Mouse (Mus musculus) retina, postnatal 1 day (tissue): ENCODE data around the gene Ankdd1a.

Experiments used
- DNase-seq: peaks from one replicate; pipeline ENCODE4 v3.0.0-alpha.2; 2012

The Ankdd1a gene

GRCm38 (mm10) chr9:65519807-65520504 lies at the start of gene Ankdd1a:
Ankdd1a (minus strand) TSS chr9:65520193.
- peak; percentile 74 for DNase-seq

- no peak for DNase-seq
Measured at GRCm38 (mm10) chr9:65569491-65569971, 49.5 kb upstream of the Ankdd1a start.

DNA sequence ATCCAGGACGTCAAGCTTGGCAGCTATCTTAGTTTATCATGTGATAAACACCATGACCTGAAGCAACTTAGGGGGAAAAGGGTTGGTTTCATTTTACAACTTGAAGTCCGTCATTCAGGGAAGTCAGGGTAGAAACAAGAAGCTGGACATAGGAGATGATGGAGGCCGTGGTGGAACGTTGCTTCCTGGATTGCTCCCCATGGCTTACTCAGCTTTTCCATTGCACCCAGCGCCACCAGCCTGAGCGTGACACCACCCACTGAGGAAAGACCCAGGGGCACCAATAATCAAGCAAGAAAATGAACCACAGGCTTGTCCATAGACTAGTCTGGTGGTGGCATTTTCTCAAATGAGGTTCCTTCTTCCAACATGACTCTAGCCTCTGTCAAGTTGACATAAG lies 48.8 kb upstream of the Ankdd1a start:
- no peak for DNase-seq

GRCm38 (mm10) chr9:65564698-65565097 lies 44.7 kb upstream of the Ankdd1a start:
- DNase-seq = no peak

- no peak for DNase-seq
Measured at GRCm38 (mm10) chr9:65563073-65563472, 43.1 kb upstream of the Ankdd1a start.

GRCm38 (mm10) chr9:65562081-65562506 lies 42.1 kb upstream of the Ankdd1a start:
- DNase-seq = peak; percentile 93

DNA sequence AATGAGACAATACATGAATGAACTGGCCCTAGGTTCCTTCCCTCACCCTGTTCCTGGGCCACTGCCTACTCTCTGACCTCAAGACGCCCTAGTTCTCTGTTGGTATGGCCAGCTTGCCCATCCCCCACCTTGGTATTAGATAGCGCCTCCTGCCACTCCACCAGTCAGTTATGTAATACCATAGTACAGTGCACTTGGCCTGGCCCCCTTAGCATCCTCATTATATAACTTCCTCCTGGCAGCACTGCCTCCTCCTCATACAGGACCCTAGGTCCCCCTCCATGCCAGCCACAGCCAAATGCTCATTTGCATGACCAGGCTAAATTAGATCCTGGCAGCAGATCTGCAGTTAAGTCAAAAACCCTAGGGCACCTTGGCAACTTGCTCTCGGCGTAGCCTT lies 41.0 kb upstream of the Ankdd1a start:
- DNase-seq = peak; percentile 57

DNA sequence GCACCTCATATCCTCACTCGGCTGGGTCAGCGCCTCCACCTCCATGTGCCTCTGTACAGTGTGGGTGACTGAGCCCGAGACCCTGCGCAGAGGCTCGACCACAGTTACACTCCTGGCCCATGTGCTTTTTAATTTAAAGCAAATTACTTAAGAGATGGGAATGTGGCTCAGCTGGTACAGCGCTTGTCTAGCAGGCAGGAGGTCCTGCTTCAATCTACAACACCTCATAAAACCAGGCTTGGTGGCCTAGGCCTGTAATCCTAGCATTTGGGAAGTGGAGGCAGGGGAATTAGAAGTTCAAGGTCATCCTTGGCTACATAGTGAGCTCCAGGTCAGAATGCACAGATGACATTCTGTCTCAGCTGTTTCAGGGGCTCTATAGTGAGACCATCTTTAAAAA lies 38.8 kb upstream of the Ankdd1a start:
- DNase-seq = no peak

DNA sequence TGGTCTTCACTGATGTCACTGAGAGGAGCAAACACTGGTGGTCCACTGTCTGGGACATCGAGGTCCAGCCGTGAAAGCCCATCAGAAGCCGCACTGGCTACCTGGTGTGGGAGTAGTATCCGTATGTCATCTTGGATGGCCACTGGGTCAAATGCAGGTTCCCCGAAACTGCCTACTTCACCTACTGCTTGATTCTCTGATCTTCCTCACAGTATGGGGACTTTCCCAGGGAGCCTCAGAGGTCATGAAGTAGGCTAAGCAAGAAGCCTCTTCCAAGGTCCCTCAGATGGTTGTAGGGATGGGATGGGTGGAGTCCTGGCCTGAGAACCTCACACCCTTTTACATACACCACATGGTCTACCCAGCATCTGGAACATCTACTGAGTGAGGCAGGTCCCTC lies 37.0 kb upstream of the Ankdd1a start:
- DNase-seq = no peak

- DNase-seq = no peak
Measured at GRCm38 (mm10) chr9:65556349-65556748, 36.4 kb upstream of the Ankdd1a start.

- no peak for DNase-seq
Measured at GRCm38 (mm10) chr9:65555621-65556020, 35.6 kb upstream of the Ankdd1a start.

DNA sequence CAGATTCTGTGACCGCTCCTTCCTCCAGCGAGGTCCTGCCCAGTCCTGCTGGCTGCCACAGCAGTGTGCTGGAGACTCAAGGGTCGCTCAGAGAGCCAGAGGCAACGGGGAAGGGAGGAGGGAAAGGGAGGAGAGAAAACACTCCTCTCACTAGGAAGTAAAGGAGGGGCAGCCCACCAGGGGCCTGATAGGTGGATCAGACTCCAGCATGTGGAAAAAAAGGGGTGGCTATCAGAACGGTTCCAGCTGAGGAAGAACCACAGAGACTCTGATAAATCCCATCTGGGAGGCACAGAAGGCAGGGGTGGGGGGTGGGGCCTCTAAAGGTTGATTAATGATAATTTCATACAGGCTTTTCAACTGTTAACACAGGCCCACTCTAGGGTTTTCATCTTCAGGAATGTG lies 35.0 kb upstream of the Ankdd1a start:
- DNase-seq = peak; percentile 63

GRCm38 (mm10) chr9:65552711-65553110 lies 32.7 kb upstream of the Ankdd1a start:
- DNase-seq = no peak

GRCm38 (mm10) chr9:65552141-65552540 lies 32.1 kb upstream of the Ankdd1a start:
- DNase-seq = no peak

- peak; percentile 48 for DNase-seq
Measured at GRCm38 (mm10) chr9:65551035-65551434, 31.0 kb upstream of the Ankdd1a start.

- peak; percentile 62 for DNase-seq
Measured at GRCm38 (mm10) chr9:65550079-65550831, 30.3 kb upstream of the Ankdd1a start.

DNA sequence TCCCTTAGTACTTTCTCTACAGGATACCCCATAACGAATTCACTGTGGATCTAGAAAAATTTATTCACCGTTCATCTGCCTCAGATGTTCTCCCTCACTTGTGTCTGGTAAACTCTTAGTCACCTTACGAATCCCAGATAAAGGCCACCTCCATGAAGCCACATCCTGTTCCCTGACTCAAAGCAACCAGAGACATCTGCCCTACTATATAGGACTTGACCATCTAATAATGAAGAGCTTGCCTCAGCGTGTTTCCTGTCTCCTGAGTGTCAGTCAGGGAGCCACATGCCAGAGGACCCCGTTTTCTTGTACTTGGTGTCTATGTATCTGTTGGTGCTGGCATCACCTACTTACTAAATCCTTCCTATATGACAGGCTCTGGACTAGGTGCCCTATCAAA lies 29.6 kb upstream of the Ankdd1a start:
- DNase-seq = no peak

- no peak for DNase-seq
Measured at GRCm38 (mm10) chr9:65549139-65549538, 29.1 kb upstream of the Ankdd1a start.

DNA sequence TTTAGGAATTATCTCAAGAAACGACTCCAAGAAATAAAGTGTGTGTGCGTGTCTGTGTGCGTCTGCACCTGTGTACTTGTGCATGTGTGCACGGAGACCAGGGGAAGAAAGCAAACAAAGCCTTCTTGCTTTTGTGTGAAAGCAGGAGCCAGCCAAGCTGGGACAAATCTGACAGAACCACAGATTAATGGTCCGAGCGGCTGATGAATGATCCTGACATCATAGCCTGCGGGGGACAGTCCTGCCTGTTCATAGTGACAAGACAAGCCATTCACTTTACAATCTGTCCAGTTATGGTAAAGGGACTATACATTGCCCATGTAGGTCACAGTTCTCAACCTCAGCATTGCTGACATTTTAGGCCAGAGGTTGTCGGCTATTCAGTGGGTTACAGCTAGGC lies 28.3 kb upstream of the Ankdd1a start:
- DNase-seq = peak; percentile 67

- no peak for DNase-seq
Measured at GRCm38 (mm10) chr9:65547844-65548243, 27.9 kb upstream of the Ankdd1a start.

DNA sequence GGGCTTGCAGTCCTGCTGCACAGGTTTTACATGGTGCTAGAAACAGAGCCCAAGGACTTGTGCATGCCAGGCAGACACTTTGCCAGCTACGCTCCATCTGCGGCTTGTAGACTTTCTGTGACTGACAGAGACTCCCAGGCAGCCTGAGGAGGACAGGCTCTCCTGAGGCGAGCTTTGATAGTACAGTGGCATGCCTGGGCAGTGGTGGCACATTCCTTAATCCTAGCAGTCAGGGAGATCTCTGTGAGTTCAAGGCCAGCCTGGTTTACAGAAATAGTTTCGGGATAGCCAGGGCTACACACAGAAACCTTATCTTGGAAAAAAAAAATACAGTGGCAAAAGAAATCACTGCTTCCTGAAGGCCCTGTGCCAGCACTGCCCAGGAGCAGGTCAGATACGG lies 27.1 kb upstream of the Ankdd1a start:
- no peak for DNase-seq

- no peak for DNase-seq
Measured at GRCm38 (mm10) chr9:65546413-65546695, 26.4 kb upstream of the Ankdd1a start.

DNA sequence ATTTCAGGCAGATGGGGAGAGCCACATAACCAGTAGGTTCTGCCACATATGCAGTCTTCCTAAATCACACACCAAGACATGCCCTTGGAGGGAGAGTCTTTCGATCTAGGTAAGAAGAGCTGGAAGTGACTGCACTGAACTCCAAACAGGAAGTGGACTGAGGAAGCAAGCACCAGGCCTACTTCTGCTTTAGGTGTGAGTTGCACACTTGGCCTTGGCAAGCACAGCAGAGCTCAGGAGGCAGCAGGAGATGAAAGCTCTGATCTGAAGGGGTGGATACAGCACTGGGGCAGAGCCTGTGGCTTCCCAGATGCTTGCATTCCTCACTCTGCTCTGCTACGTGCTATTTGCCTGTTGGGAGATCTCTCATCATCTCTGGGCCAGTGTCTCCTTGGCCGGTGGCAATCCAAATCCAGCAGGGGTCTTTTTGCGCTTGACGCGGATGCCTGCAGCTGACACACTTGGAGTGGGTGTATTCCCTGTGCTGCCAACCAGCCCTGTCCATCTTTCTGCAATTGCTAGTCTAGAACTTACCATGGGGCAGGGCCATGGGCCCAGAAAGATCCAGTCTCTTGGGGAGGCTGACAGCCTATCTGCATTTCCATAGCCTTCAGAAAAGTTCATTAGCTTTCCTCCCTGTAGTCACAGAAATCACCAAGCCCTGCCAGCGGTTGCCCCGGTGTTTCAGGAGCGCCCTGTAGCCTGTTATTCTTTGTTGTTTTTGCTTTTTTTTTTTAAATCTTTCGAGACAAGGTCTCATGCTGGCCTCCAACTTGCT lies 25.8 kb upstream of the Ankdd1a start:
- DNase-seq = no peak

GRCm38 (mm10) chr9:65542111-65542524 lies 22.1 kb upstream of the Ankdd1a start:
- no peak for DNase-seq
